Mouse (Mus musculus) urinary bladder, postnatal 0 days (tissue): ENCODE data around the gene Cyp20a1. TPM values are rescaled to one million over a fixed set of nuclear protein-coding genes. Genes with fewer than 3 reads are reported as not detected.

ENCODE experiments used
- polyA plus RNA-seq: library from polyadenylated mRNA; unstranded; fragments of >200 nt; fragmentation: Nextera tagmentation; extraction: Ambion mirVana; gene quantifications from 2 replicates; pipeline ENCODE4 v1.2.1, GENCODE M21; 2015

Cyp20a1 gene
- polyA plus RNA-seq, result 25.6 and 29.1 TPM in 2 replicates

GRCm38 (mm10) chr1:60342808-60343629 lies at the start of gene Cyp20a1:
TSS of gene Cyp20a1 (plus strand) at chr1:60343323.

GRCm38 (mm10) chr1:60409168-60409828 lies 66.2 kb downstream of the Cyp20a1 start, which contains the start of gene Abi2:
TSS of gene Abi2 (plus strand) at chr1:60409619.

Other genes starting within 250 kb of the Cyp20a1 start
- 2.4 and 3.1 TPM in 2 replicates for gene Carf, start 245.1 kb upstream of the Cyp20a1 start, polyA plus RNA-seq
- gene Wdr12, start 244.7 kb upstream of the Cyp20a1 start, polyA plus RNA-seq, result 19.3 and 19.9 TPM in 2 replicates
- gene Nbeal1, start 162.7 kb upstream of the Cyp20a1 start, polyA plus RNA-seq, result 11.1 and 12.5 TPM in 2 replicates
- 12.4 and 15.7 TPM in 2 replicates for gene Abi2, start 66.3 kb downstream of the Cyp20a1 start, polyA plus RNA-seq
- gene Raph1, start 223.8 kb downstream of the Cyp20a1 start, polyA plus RNA-seq, result 17.6 and 21.9 TPM in 2 replicates